Mouse (Mus musculus) thymus, adult 18-20 months (tissue): ENCODE measurements around the gene Atrn.

Source experiments
- DNase-seq, 2 experiments: peaks; one replicate each; pipeline ENCODE4 v3.0.0; 2022; ENCODE audit warnings: mixed read lengths in 2 of 2

Gene Atrn

DNA sequence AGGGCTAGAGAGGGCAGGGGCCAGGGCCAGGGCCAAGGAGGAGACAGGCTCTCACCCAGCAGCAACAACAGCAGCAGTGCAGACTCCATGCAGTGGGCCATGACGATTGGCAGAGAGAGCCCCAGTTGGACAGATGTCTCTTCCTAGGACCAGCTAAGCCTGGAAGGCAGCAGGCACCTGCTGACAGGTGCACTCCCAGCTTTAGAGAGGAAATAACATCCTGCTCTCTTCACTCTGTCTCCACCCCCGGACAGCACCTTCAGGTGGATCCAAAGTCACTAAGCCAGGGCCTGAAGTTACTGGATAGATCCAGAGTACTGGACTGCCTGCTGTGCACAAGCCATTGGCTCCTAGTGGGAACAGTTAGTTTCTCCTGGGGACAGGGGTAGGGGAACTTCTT is 136.7 kb downstream of the Atrn start, which contains the start of gene Gfra4:
Gfra4 (minus strand) TSS at position 101 of the 400 bp plus-strand sequence.
- no peak for DNase-seq

DNA sequence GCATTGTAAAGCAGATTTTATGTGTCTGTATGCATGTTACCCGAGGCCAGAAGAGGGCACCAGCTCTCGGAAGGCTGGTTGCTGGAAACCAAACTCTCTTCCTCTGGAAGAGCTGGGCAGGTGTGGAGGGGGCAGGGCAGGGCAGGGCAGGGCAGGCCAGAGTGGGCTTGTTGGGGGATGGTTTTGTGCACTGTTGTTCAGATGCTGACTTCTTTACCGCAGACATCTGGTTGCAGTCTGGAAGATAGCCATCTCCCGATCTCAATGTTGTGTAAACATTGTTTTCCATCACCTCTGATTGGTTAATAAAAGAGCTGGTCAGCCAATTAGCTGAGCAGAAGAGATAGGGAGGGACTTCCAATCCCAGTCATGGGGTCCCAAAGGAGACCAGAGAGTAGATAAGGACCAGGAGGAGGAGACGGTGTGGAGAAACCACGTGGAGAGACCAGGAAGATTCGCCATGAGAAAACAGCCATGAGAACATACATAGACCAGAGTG is 138.1 kb downstream of the Atrn start:
- no peak for DNase-seq

DNA sequence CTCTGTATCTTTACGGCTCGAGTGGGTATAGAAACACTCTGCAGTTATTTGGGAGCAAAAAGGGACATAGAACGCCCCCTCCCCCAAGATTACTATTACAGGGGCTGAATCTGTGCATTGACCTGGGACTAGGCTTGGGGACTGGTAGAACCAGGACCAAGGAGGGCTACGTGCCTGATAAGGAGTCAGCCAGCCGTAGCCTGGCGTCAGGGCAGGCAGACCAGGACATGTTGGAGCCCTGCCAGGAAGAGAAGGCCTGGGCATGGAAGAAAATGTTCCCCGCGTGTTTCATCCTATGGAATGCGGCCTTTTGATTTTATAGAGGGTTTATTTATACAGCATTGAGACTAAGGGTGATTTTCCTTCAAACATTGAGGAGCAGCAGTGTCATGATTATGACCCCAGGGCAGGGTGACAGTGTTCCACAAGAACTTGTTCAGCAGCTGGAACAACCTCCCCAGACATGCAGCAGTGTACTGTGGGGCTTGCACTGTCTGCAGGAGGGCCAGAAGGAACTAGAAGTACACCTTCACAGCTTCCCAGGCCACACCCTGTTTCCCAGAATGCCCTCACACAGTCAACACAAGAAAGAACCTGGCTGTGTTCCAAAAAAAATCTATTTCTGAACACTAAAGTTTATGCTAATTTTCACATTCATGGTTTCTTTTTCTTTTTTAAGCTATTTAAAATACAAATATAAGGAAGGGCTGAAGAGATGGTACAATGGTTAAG is 138.9 kb downstream of the Atrn start:
- DNase-seq, result no peak

DNA sequence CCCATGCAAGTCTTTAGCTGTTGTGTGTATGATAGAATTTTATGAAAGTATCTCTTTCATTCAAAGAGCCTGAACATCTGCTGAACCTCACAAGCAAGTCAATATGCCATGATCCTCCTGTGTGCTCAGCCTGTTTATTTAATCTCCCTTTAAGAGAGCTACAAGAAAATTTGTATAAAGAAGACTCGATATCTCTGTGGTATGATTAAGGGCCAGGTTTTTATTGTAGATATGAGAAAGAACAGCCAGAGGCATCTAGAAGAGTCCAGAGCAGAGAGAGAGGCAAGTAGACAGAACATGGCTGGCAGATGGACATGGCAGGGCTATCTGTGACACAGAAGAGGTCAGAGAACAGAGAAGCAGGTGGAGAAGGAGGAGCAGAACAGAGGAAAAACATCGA is 139.7 kb downstream of the Atrn start:
- no peak for DNase-seq

DNA sequence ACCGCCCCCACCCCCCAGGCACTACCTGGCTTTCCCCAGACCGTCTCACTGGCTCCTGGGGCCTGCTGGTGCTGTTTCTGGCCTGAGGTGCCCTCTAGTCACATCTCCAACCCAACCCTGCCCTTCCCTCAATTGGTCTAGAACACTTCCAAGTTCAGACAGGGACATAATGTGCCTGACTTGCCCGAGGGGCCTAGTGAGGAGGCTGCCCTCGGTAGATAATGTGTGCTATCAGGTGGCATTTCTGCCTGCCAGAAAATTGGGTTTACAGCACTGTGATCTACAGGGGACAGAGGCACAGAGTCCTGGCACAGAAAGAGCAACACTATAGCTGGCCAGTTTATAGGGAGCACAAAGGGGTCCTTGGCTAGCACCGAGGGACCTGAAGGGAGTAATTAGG is 145.7 kb downstream of the Atrn start:
- no peak for DNase-seq

DNA sequence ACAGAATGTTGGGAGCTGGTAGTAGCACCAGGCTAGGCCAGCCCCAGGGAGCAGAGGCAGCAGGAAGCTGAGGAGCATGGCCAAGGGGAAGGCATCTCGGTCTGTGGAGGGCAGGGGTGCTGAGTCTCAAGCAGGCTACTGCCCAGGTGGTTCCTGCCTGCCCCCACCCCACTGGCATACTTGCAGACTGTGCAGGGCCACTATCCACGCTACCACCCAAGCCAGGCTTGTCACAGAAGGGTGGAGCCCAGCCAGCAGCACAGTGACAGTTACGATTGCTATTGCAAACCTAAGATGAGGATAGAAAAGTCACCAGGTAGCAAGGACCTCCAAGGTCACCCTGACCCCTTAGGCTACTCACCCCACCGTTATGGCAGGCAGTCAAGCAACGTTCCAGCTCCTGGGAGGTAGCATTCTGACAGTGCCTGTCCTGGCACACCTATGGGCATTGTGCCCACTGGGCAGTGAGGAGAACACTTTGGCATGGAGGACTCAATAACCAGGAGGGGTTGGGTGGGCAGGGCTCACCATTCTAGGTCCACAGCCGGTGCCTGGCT is 146.6 kb downstream of the Atrn start:
- DNase-seq, result no peak

DNA sequence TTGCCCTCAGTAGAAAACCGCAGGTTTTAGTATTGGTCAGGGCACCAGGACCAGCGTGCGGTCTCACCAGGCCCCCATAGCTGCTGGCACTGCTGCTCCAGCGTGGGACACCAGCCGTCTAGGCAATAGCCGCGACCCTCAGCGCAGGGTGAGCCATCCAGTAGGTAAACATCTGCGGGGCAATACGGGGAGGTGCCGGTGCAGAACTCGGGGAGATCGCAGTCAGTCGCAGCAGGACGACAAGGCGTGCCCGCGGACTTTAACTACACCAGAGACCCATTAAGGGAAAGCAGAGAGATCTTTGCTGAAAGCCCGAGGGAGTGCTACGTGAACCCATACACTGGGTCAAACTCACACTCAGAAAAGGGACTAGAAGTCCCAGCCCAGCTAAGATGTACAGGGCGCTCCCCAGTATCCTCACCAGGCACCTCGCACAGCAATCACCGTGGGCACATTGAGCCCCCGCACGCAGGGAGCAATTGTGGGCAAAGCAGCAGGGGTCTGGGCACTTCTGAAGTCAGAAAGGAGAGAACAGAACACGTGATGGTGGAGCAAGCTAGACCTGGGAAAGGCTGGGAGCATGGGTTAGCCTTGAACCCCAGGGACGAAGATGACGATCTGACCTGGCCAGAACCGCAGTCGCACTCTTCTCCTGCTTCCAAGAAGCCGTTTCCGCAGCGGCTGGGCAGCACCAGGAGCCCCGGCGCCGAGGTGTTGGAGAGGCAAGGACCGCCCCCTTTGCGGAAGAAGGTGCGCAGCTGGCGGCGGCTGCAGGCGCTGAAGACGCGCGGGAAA is 147.8 kb downstream of the Atrn start:
- no peak for DNase-seq

DNA sequence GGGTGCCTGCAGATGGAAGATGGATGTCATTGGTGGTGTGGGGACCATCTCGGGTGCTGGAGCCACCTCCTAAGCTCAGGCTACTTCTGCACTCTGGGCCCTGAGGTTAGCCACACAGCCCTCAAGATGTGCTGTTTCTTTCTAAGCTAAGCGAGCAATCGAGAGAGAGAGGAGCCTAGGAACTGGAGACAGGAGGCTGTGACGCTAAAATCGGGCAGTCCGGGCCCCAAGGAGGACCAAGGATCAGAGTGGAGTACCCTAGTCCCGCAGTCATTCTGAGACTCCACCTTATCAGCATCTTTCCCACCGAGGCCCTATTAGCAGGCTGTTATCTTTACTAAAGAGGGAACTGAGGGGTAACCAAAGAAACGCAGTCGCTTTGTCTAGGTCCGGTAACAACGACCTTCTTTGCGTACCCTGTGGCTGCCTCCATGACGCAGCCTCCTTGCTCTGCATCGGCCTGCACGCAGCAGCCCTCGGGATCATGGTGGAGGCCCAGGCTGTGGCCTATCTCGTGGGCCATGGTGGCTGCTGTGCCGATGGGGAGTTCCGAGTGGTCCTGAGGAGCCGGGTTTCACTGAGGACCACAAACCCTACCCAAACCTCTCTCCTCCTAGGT is 148.5 kb downstream of the Atrn start:
- no peak for DNase-seq

DNA sequence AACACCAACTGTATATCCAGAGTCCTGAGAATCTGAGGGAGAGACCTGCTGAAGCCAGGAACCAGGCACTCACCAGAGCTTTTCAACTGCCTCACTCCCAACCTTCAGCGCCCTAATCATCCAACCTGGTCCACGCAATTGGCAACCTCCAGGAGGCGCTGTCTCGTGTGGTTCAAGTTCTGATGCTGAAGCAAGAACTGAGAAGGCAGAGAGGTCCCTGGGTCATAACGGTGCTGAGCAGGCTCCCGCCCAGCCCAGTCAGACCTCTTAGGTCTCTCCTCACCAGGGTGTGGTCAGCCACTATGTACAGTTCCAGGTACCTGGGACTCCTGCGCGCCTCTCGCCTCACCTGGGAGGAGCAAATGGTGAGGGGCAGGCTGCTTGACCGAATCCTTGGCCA is 149.3 kb downstream of the Atrn start:
- DNase-seq, result no peak

DNA sequence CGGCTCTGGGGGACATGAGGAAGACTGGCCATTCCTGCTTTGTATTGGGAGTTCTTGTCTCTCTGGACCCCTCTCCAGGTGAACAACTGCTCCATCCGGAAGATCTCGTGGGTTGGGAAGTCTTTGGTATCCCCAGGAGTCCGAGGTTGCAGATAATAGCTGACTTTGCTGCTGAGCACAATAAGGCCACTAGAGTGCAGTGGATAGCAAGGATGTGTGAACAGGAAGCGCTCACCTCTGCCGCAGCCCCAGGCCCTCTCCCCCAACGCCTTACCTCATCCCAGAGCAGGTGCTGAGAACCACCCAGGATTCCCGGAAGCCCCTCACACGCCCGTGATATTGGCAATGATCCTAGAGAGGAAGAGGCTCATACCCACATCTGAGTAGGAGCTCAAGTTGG is 149.9 kb downstream of the Atrn start:
- no peak for DNase-seq

DNA sequence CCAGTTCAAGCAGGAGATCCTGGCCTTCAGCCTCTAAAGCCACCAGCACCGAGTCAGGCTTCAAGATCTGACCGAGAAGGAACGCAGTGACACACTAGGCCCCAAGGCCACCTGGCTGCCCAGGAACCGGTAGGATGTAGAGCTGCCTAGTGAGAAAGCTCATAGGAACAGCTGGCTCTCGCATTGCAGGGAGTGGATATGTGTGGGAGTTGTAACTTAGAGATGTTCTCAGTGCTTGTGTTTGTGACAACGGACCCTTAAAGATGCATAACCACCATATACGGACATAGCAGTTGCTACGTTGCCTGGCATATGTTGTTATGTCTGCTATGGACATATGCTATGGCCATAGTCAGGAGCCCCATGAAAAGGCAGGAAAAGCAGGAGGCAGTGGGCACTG is 152.4 kb downstream of the Atrn start:
- DNase-seq, result no peak

DNA sequence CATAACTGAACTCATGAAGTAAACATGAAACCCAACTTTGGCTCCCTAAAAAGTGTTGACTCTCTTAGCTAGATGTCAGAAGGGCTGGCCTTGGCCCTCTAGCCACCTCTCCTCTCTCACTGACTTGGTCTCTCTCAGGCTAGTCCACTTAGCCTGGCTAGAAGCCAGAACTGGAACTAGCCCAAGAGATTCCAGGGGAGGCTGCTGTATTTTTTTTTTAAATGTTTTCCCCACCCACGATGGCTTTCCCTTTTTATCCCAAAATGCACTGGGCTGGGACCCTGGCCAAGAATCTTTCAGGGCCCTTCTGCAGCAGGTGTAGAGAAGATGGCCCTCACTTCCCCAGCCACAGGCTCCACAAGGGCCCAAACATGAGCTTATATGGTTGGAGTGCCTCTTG is 153.1 kb downstream of the Atrn start:
- no peak for DNase-seq

DNA sequence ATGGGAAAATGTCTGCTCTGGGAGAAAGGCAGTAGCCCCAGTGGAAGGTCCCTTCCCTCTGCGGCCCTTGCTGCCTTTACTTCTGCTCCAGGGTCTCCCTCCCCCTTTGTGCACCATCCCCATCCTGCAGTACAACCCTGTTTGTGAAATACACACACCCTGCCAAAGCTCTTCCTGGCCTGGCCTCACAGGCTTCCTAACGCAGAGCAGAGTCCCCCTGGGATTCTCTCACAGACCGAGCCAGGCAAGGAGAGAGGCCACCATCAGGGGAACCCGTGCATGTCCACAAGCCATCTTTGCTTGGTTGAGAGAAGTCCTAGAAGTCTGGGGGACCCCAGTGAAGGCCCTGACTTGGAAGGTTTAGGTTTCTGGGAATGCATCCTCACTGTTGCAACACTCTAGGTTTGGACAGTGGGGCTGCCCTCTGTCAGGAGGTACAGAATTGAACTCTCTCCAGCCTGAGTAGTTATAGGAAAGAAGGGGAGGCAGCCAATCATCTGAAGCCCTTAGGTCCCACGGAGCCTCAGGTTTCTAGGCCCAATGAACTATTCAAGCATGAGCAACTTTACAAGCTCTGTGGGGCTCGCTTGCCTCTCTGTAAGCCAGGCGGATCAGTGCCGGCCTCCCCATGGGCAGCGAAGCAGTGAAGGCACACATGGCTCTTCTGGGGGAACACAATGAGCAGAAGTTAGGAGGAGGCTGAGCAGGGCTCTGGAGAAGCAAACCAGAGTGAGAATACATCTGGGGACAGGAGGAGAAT is 153.7 kb downstream of the Atrn start:
- no peak for DNase-seq

DNA sequence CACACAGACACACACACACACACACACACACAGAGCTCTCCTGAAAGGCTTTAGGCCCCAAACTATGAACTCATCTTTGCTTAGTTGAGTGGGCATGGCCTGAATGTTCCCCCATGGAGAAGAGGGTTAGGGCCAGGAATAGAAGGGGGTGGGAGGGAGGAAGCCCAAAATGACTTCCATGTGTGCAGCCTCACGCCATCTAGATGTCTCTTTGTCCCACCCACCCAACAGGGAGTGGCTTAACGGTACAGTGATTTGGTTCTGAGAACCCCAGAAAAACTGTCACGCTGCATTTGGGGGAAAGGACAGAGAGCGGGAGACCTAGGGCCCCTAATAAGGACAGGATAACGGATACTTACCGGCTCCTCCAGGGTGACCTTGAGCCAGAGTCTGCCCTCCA is 154.5 kb downstream of the Atrn start:
- no peak for DNase-seq

DNA sequence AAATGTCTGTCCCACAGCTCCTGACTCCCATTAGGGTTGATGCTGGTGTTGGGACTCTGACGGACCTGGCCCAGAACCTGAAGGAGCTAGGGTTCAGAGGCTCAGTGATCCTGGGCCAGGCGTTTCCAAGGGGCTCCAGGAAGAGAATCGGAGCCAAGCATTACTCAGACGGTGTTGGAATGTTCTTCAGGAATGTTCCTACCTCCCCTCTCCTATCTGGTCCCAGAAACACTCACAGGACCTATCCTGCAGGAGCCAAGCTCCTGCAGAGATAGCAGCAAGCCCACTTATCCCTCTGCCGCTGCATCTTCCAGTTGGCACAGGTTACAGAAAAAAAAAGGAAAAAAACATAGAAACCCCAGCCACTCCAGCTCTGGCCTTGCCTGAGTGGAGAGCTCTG is 155.3 kb downstream of the Atrn start:
- DNase-seq, result no peak

DNA sequence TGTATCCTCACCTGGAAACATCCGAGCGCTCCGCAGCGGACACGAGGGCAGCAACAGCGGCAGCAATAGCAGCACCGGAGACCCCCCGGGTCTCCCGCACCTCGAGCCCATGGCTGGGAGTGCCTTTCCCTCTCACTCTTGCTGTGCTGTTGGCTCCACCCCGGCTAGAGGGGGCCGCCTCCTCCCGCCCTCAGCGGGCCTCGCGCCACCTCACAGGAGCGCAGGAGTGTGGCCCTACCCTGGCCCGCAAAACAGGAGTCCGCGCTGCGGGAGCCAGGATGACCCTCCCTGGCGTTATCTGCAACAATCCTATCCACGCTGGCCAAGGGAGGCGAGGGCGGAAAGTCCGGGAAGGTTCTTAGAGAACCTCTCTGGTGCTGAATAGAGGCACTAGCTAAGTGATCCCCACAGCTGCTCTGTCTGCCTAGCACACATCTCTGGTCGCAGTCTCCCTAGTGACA is 157.1 kb downstream of the Atrn start, which contains the start of gene Adam33:
Adam33 (minus strand) TSS at position 411 of the 461 bp plus-strand sequence.
- no peak for DNase-seq

DNA sequence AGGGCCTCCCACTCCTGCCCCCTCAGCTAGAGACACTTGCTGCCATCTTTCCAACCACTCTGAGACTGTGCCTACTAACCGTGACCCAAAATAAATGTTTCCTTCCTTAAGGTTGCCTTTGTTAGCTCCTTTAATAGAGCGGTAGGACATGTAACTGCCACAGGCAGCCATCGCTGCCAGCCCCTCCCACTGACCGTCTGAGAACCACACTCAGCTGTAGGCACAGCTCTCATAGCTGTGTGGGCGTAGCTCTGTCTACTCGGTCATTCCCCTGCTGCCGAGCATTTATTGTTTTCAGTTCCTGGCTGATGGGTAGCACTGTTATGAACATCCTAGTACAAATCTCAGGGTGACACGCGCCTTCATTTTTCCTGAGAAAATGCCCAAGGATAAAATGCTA is 160.0 kb downstream of the Atrn start:
- no peak for DNase-seq

DNA sequence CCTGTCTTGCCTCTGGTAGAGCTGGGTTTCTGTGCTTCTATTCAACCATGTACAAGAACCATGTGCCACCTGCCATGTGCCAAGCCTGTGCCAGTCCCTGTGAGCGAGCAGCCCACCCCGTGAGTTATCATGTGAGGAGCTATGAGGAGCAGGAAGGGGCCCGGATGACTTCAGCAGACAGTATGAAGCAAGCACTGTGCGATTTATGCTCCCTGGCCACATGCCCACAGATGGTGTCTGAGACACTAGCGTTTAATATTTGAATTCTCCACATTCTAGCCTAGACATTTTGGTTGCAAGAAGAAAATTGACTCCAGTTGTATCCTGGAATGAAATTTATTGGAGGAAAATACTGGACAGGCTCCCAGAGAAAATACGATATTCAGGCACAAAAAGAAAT is 161.2 kb downstream of the Atrn start:
- DNase-seq, result no peak

DNA sequence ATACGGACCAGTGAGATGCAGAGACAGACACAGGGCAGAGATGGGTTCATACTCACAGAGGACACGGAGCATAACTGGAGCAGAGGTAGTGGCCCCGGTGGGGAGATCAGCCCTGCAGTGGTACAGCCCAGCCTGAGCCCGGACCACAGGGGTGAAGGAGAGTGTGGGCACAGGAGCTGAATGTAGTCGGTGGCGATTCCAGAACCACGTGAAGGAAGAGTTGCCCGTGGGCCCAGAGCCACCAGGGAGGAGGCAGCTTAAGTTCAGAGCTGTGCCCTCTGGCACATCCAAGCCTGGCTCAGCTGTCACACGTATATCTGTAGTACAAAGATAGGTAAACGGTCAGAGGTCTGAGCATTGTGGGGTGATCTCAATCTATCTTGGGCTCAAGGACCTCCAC is 166.2 kb downstream of the Atrn start:
- no peak for DNase-seq
